Mouse (Mus musculus): Measurements from ENCODE around the gene Olfr503. TPM values are rescaled to one million over a fixed set of nuclear protein-coding genes. Genes with fewer than 3 reads are reported as not detected.

The Olfr503 gene
- not detected for polyA plus RNA-seq (2014; fragmentation: Illumina TruSeq; extraction: RNeasy Lipid Tissue Mini Kit (QIAGEN cat#74804); ENCODE audit: low read depth, low replicate concordance)

DNA sequence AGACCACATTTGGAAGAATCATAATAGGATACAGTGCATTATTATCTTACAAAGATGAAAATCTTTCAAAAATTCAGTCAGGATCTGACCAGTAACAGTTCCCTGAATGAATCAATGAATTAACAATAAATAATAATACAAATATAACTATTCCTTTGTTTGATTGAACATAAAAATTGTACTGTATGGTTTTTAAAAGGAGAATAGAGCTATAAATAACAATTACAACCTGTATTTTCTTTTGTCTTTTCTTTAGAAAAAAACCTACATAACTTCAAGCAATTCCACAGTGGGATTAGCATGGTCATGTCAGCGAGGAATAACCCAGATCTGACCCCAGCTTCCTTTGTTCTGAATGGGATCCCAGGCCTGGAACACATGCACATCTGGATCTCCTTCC is at the start of gene Olfr503:
TSS of gene Olfr503 (plus strand) at position 301 of the 400 bp plus-strand sequence.

DNA sequence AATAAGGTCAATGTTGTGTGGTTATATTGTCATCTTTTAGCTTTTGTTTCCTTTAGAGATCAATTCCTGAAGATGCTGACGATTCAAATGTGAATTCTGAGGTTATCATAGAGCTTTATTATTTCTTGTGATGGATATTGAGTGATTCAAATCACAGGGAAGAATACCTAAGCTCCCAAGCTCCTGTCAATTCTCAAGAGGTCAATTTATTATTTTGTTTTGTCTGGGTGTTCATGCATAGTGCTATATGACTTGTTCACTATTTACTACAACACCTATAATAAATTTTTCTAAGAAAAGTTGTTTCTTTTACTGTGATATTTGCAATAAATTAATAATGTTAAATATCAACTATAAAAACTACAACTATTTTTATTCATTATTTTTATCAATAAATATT is 19.4 kb upstream of the Olfr503 start, which contains the start of gene Olfr502:
TSS of gene Olfr502 (minus strand) at position 101 of the 400 bp plus-strand sequence.

DNA sequence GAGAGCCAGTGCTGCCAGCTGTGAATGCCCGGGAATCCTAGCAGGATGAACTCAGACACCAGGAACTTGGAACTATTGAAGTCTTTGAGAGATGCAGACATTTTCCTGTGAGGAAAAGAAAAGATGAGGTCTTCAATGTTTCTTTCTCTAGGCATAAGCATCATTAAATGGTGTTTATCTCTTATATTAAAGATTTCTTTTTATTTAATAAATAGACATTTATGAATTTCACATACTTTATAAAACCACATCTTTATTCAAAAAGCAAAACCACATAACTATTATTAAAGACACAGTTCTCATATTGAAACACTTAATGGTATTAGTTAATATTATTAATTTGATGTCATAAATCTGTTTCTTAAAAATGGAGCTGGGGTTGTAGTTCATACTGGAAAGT is 21.4 kb downstream of the Olfr503 start, which contains the start of gene Olfr504:
TSS of gene Olfr504 (minus strand) at position 101 of the 400 bp plus-strand sequence.

Other genes starting within 250 kb of the Olfr503 start
- gene Olfr491, start 231.1 kb upstream of the Olfr503 start, polyA plus RNA-seq (2014; fragmentation: Illumina TruSeq; extraction: RNeasy Lipid Tissue Mini Kit (QIAGEN cat#74804); ENCODE audit: low read depth, low replicate concordance) = not detected
- not detected for gene Olfr492, start 220.9 kb upstream of the Olfr503 start, polyA plus RNA-seq (2014; fragmentation: Illumina TruSeq; extraction: RNeasy Lipid Tissue Mini Kit (QIAGEN cat#74804); ENCODE audit: low read depth, low replicate concordance)
- not detected for gene Olfr493, start 197.5 kb upstream of the Olfr503 start, polyA plus RNA-seq (2014; fragmentation: Illumina TruSeq; extraction: RNeasy Lipid Tissue Mini Kit (QIAGEN cat#74804); ENCODE audit: low read depth, low replicate concordance)
- not detected for gene Olfr494, start 179.2 kb upstream of the Olfr503 start, polyA plus RNA-seq (2014; fragmentation: Illumina TruSeq; extraction: RNeasy Lipid Tissue Mini Kit (QIAGEN cat#74804); ENCODE audit: low read depth, low replicate concordance)
- not detected for gene Olfr495, start 151.4 kb upstream of the Olfr503 start, polyA plus RNA-seq (2014; fragmentation: Illumina TruSeq; extraction: RNeasy Lipid Tissue Mini Kit (QIAGEN cat#74804); ENCODE audit: low read depth, low replicate concordance)
- not detected for gene Olfr497, start 124.1 kb upstream of the Olfr503 start, polyA plus RNA-seq (2014; fragmentation: Illumina TruSeq; extraction: RNeasy Lipid Tissue Mini Kit (QIAGEN cat#74804); ENCODE audit: low read depth, low replicate concordance)
- not detected for gene Olfr498, start 79.2 kb upstream of the Olfr503 start, polyA plus RNA-seq (2014; fragmentation: Illumina TruSeq; extraction: RNeasy Lipid Tissue Mini Kit (QIAGEN cat#74804); ENCODE audit: low read depth, low replicate concordance)
- gene Olfr502, start 19.5 kb upstream of the Olfr503 start, polyA plus RNA-seq (2014; fragmentation: Illumina TruSeq; extraction: RNeasy Lipid Tissue Mini Kit (QIAGEN cat#74804); ENCODE audit: low read depth, low replicate concordance) = not detected
- not detected for gene Olfr504, start 21.3 kb downstream of the Olfr503 start, polyA plus RNA-seq (2014; fragmentation: Illumina TruSeq; extraction: RNeasy Lipid Tissue Mini Kit (QIAGEN cat#74804); ENCODE audit: low read depth, low replicate concordance)
- not detected for gene Olfr506, start 66.3 kb downstream of the Olfr503 start, polyA plus RNA-seq (2014; fragmentation: Illumina TruSeq; extraction: RNeasy Lipid Tissue Mini Kit (QIAGEN cat#74804); ENCODE audit: low read depth, low replicate concordance)
- not detected for gene Olfr507, start 77.3 kb downstream of the Olfr503 start, polyA plus RNA-seq (2014; fragmentation: Illumina TruSeq; extraction: RNeasy Lipid Tissue Mini Kit (QIAGEN cat#74804); ENCODE audit: low read depth, low replicate concordance)
- not detected for gene Olfr508, start 85.5 kb downstream of the Olfr503 start, polyA plus RNA-seq (2014; fragmentation: Illumina TruSeq; extraction: RNeasy Lipid Tissue Mini Kit (QIAGEN cat#74804); ENCODE audit: low read depth, low replicate concordance)
- gene Olfr509, start 107.4 kb downstream of the Olfr503 start, polyA plus RNA-seq (2014; fragmentation: Illumina TruSeq; extraction: RNeasy Lipid Tissue Mini Kit (QIAGEN cat#74804); ENCODE audit: low read depth, low replicate concordance) = not detected
- not detected for gene Olfr510, start 121.9 kb downstream of the Olfr503 start, polyA plus RNA-seq (2014; fragmentation: Illumina TruSeq; extraction: RNeasy Lipid Tissue Mini Kit (QIAGEN cat#74804); ENCODE audit: low read depth, low replicate concordance)
- not detected for gene Olfr512, start 168.8 kb downstream of the Olfr503 start, polyA plus RNA-seq (2014; fragmentation: Illumina TruSeq; extraction: RNeasy Lipid Tissue Mini Kit (QIAGEN cat#74804); ENCODE audit: low read depth, low replicate concordance)
- gene Olfr513, start 206.4 kb downstream of the Olfr503 start, polyA plus RNA-seq (2014; fragmentation: Illumina TruSeq; extraction: RNeasy Lipid Tissue Mini Kit (QIAGEN cat#74804); ENCODE audit: low read depth, low replicate concordance) = not detected

All from testis, adult 10 weeks (tissue).